Mouse (Mus musculus) heart, embryonic 13.5 days (tissue): ENCODE results near the gene A730071L15Rik. TPM values are rescaled to one million over a fixed set of nuclear protein-coding genes. Genes with fewer than 3 reads are reported as not detected.

Source experiments
- ATAC-seq: fragments of 200-750 bp; cut with Nextera tagmentation; 2 replicates; pipeline ENCODE4 v1.8.0; 2017; ENCODE audit warnings: moderate TSS enrichment; ENCODE audit not compliant: insufficient number of reproducible peaks, low FRiP score, low TSS enrichment; ENCODE audit errors: extremely low read depth
- H3K27ac ChIP-seq: fragments of 300-500 bp; sonication (generic); replicated peaks from 2 replicates; pipeline ENCODE4 v1.5.1; 2015; ENCODE audit warnings: moderate library complexity, mild to moderate bottlenecking, inconsistent platforms
- H3K27me3 ChIP-seq: fragments of 300-500 bp; sonication (generic); replicated peaks from 2 replicates; pipeline ENCODE4 v1.6.1; 2015; ENCODE audit warnings: mild to moderate bottlenecking, inconsistent platforms
- H3K36me3 ChIP-seq: fragments of 300-500 bp; sonication (generic); 2 replicates; pipeline ENCODE4 v1.6.1; 2015; ENCODE audit warnings: mild to moderate bottlenecking, inconsistent platforms
- H3K4me1 ChIP-seq: fragments of 300-500 bp; sonication (generic); 2 replicates; pipeline ENCODE4 v1.6.1; 2015; ENCODE audit warnings: inconsistent platforms
- H3K4me2 ChIP-seq: fragments of 300-500 bp; sonication (generic); 2 replicates; pipeline ENCODE4 v1.6.1; 2015; ENCODE audit warnings: inconsistent platforms, mild to moderate bottlenecking, moderate library complexity
- H3K4me3 ChIP-seq: fragments of 300-500 bp; sonication (generic); 2 replicates; pipeline ENCODE4 v1.5.1; 2015; ENCODE audit warnings: moderate library complexity, mild to moderate bottlenecking, inconsistent platforms
- H3K9ac ChIP-seq: fragments of 300-500 bp; sonication (generic); 2 replicates; pipeline ENCODE4 v1.6.1; 2015; ENCODE audit warnings: inconsistent platforms, mild to moderate bottlenecking, moderate library complexity
- H3K9me3 ChIP-seq: fragments of 300-500 bp; sonication (generic); 2 replicates; pipeline ENCODE4 v1.6.1; 2016; ENCODE audit warnings: inconsistent platforms
- WGBS: fragments of 180-500 bp; shearing (Covaris S2); methylation state at CpG from one replicate; pipeline ENCODE4 v1.1.7; 2015; ENCODE audit warnings: mixed read lengths; 5-methylcytosine and 5-hydroxymethylcytosine counted together
- polyA plus RNA-seq: library from polyadenylated mRNA; unstranded; fragments of >200 nt; fragmentation: Nextera tagmentation; extraction: Ambion mirVana; gene quantifications from 2 replicates; pipeline ENCODE4 v1.2.1, GENCODE M21; 2015

Gene A730071L15Rik
- 0.32 and 0.55 TPM in 2 replicates for polyA plus RNA-seq

- Histone ChIP-seq H3K9me3 (no peaks in the 10 kb centered on the region), H3K9ac (peak within 1 kb of the TSS; percentile 95), H3K27ac (peak within 1 kb of the TSS; percentile 98), H3K4me2 (peak within 1 kb of the TSS; percentile 87), H3K36me3 (no peaks in the 10 kb centered on the region), H3K4me1 (peaks cover 24% of the 10 kb centered on the region), H3K4me3 (peak within 1 kb of the TSS; percentile 98), H3K27me3 (no peaks in the 10 kb centered on the region)
- WGBS, result under 1% methylated on average over 35 of the region's 35 CpGs
- peak; percentile 37; the same call in 1 of the 2 replicates for ATAC-seq
Observed at GRCm38 (mm10) chr11:6199410-6200086, at the start of gene A730071L15Rik. TSS of gene A730071L15Rik (plus strand) at chr11:6200029.

- no peak for ATAC-seq
- H3K36me3 ChIP-seq, result peaks cover 22% of the 10 kb centered on the region
- no peak overlapping the region for H3K4me2 ChIP-seq
- H3K27ac ChIP-seq, result no peak overlapping the region
- H3K4me1 ChIP-seq, result peaks cover 41% of the 10 kb centered on the region
- no peaks in the 10 kb centered on the region for H3K27me3 ChIP-seq
- WGBS, result 83% methylated on average over 4 of the region's 4 CpGs
- H3K9ac ChIP-seq, result no peak overlapping the region
- H3K4me3 ChIP-seq, result no peak overlapping the region
- no peaks in the 10 kb centered on the region for H3K9me3 ChIP-seq
Observed at GRCm38 (mm10) chr11:6152864-6153263, 47.0 kb upstream of the A730071L15Rik start.

- WGBS, result 38% methylated on average over 3 of the region's 3 CpGs
- ATAC-seq, result no peak
- H3K9ac ChIP-seq, result peak overlapping the region; percentile 65; the same call in 1 of the 2 replicates
- H3K4me2 ChIP-seq, result peak overlapping the region; percentile 34
- H3K9me3 ChIP-seq, result no peaks in the 10 kb centered on the region
- H3K36me3 ChIP-seq, result peaks cover 14% of the 10 kb centered on the region
- H3K27me3 ChIP-seq, result no peaks in the 10 kb centered on the region
- peaks cover 46% of the 10 kb centered on the region for H3K4me1 ChIP-seq
- no peak overlapping the region for H3K4me3 ChIP-seq
- H3K27ac ChIP-seq, result peak overlapping the region; percentile 78
Observed at GRCm38 (mm10) chr11:6154211-6154701, 45.6 kb upstream of the A730071L15Rik start.

GRCm38 (mm10) chr11:6156651-6157050 is 43.2 kb upstream of the A730071L15Rik start:
- no peak overlapping the region for H3K4me3 ChIP-seq
- ATAC-seq, result no peak
- peaks cover 62% of the 10 kb centered on the region for H3K4me1 ChIP-seq
- no peaks in the 10 kb centered on the region for H3K9me3 ChIP-seq
- H3K36me3 ChIP-seq, result no peaks in the 10 kb centered on the region
- no peak overlapping the region for H3K27ac ChIP-seq
- H3K27me3 ChIP-seq, result no peaks in the 10 kb centered on the region
- no peak overlapping the region for H3K4me2 ChIP-seq
- WGBS, result 86% methylated on average over 5 of the region's 5 CpGs
- no peak overlapping the region for H3K9ac ChIP-seq

- Histone ChIP-seq H3K27me3 (no peaks in the 10 kb centered on the region), H3K4me1 (peaks cover 62% of the 10 kb centered on the region), H3K4me3 (no peak overlapping the region), H3K9me3 (no peaks in the 10 kb centered on the region), H3K27ac (no peak overlapping the region), H3K4me2 (no peak overlapping the region), H3K9ac (no peak overlapping the region), H3K36me3 (no peaks in the 10 kb centered on the region)
- WGBS, result 36% methylated on average over 5 of the region's 5 CpGs
- no peak for ATAC-seq
Observed at GRCm38 (mm10) chr11:6157119-6157518, 42.7 kb upstream of the A730071L15Rik start.

GRCm38 (mm10) chr11:6158515-6158914 is 41.3 kb upstream of the A730071L15Rik start:
- Histone ChIP-seq H3K27ac (no peak overlapping the region), H3K27me3 (no peaks in the 10 kb centered on the region), H3K4me1 (peaks cover 64% of the 10 kb centered on the region), H3K4me2 (no peak overlapping the region), H3K9me3 (no peaks in the 10 kb centered on the region), H3K9ac (no peak overlapping the region), H3K36me3 (no peaks in the 10 kb centered on the region), H3K4me3 (no peak overlapping the region)
- WGBS, result 87% methylated on average over 1 of the region's 1 CpGs
- no peak for ATAC-seq

- 83% methylated on average over 4 of the region's 4 CpGs for WGBS
- Histone ChIP-seq H3K4me3 (no peak overlapping the region), H3K9ac (no peak overlapping the region), H3K36me3 (no peaks in the 10 kb centered on the region), H3K27ac (no peak overlapping the region), H3K4me1 (peaks cover 59% of the 10 kb centered on the region), H3K27me3 (no peaks in the 10 kb centered on the region), H3K9me3 (no peaks in the 10 kb centered on the region), H3K4me2 (no peak overlapping the region)
- no peak for ATAC-seq
Observed at GRCm38 (mm10) chr11:6159704-6160275, 40.0 kb upstream of the A730071L15Rik start.

GRCm38 (mm10) chr11:6160663-6161271 is 39.1 kb upstream of the A730071L15Rik start:
- Histone ChIP-seq H3K9ac (no peak overlapping the region), H3K27me3 (no peaks in the 10 kb centered on the region), H3K27ac (no peak overlapping the region), H3K4me2 (no peak overlapping the region), H3K4me1 (peaks cover 51% of the 10 kb centered on the region), H3K4me3 (no peak overlapping the region), H3K36me3 (no peaks in the 10 kb centered on the region), H3K9me3 (no peaks in the 10 kb centered on the region)
- no peak for ATAC-seq
- 65% methylated on average over 3 of the region's 3 CpGs for WGBS

- Histone ChIP-seq H3K4me3 (no peak overlapping the region), H3K27me3 (no peaks in the 10 kb centered on the region), H3K4me1 (peaks cover 49% of the 10 kb centered on the region), H3K4me2 (no peak overlapping the region), H3K9me3 (no peaks in the 10 kb centered on the region), H3K27ac (no peak overlapping the region), H3K36me3 (no peaks in the 10 kb centered on the region), H3K9ac (no peak overlapping the region)
- ATAC-seq, result no peak
Observed at GRCm38 (mm10) chr11:6161549-6161948, 38.3 kb upstream of the A730071L15Rik start.

GRCm38 (mm10) chr11:6163062-6163461 is 36.8 kb upstream of the A730071L15Rik start:
- 90% methylated on average over 3 of the region's 3 CpGs for WGBS
- peaks cover 38% of the 10 kb centered on the region for H3K4me1 ChIP-seq
- H3K9ac ChIP-seq, result no peak overlapping the region
- ATAC-seq, result no peak
- H3K27ac ChIP-seq, result peak overlapping the region; percentile 32; the same call in 1 of the 2 replicates
- H3K27me3 ChIP-seq, result no peaks in the 10 kb centered on the region
- no peak overlapping the region for H3K4me3 ChIP-seq
- H3K36me3 ChIP-seq, result no peaks in the 10 kb centered on the region
- H3K9me3 ChIP-seq, result no peaks in the 10 kb centered on the region
- H3K4me2 ChIP-seq, result no peak overlapping the region

- Histone ChIP-seq H3K4me3 (no peak overlapping the region), H3K4me1 (peaks cover 42% of the 10 kb centered on the region), H3K9ac (no peak overlapping the region), H3K9me3 (no peaks in the 10 kb centered on the region), H3K4me2 (no peak overlapping the region), H3K27ac (no peak overlapping the region), H3K36me3 (no peaks in the 10 kb centered on the region), H3K27me3 (no peaks in the 10 kb centered on the region)
- WGBS, result 85% methylated on average over 12 of the region's 12 CpGs
- no peak for ATAC-seq
Observed at GRCm38 (mm10) chr11:6163706-6164105, 36.1 kb upstream of the A730071L15Rik start.
